24 mouse cellular contexts compared by ENCODE assay signal in genomic region chr2:74611406-74611805, GRCm38 (mm10). TPM values are rescaled to one million over a fixed set of nuclear protein-coding genes. Genes with fewer than 3 reads are reported as not detected.
DNase-seq lines count a peak whose midpoint lies in the region; ATAC-seq and TF ChIP-seq lines count a peak whose summit lies in the region.
"Had no signal": no experiment of that assay in that cellular context is flagged by ENCODE, and none has a peak within 500 bp of the region (broad histone marks: within the 10 kb centered on the region; RNA-seq: fewer than 3 reads in every experiment).

No protein-coding gene starts in this region.

- H3K27me3 ChIP-seq in forebrain, embryonic 14.5 days (replicated peaks; ENCODE audit: control insufficient read depth, insufficient read depth, low read length) = no peaks in the 10 kb centered on the region
- H3K27me3 ChIP-seq in forebrain, embryonic 13.5 days = no peaks in the 10 kb centered on the region
- H3K27me3 ChIP-seq in midbrain, embryonic 11.5 days (ENCODE audit: control insufficient read depth, insufficient read depth, low read length) = no peaks in the 10 kb centered on the region
- H3K27me3 ChIP-seq: CH12.LX had no signal

- no peak overlapping the region for H3K27ac ChIP-seq in forebrain, embryonic 14.5 days (ENCODE audit: low read depth, low read length)
- H3K27ac ChIP-seq in forebrain, embryonic 13.5 days = no peak overlapping the region
- no peak overlapping the region for H3K27ac ChIP-seq in midbrain, embryonic 11.5 days (ENCODE audit: low read depth, low read length)

- H3K9ac ChIP-seq in forebrain, embryonic 14.5 days (ENCODE audit: low read length) = no peak overlapping the region
- H3K9ac ChIP-seq in forebrain, embryonic 13.5 days = no peak overlapping the region
- H3K9ac ChIP-seq in midbrain, embryonic 11.5 days (ENCODE audit: low read length) = no peak overlapping the region

- H3K4me3 ChIP-seq in forebrain, embryonic 14.5 days (ENCODE audit: low read depth, low read length) = no peak overlapping the region
- no peak overlapping the region for H3K4me3 ChIP-seq in forebrain, embryonic 13.5 days
- no peak overlapping the region for H3K4me3 ChIP-seq in midbrain, embryonic 11.5 days (ENCODE audit: low read depth, low read length)

- WGBS in forebrain, embryonic 14.5 days = 70% methylated on average over 4 of the region's 4 CpGs
- 80% methylated on average over 4 of the region's 4 CpGs for WGBS in forebrain, embryonic 13.5 days
- 88% methylated on average over 4 of the region's 4 CpGs for WGBS in midbrain, embryonic 11.5 days

- ATAC-seq in forebrain, embryonic 14.5 days = no peak
- no peak for ATAC-seq in forebrain, embryonic 13.5 days
- ATAC-seq in midbrain, embryonic 11.5 days (ENCODE audit: low FRiP score) = no peak
- ATAC-seq: activated CD4-positive, CD25-positive, alpha-beta regulatory T cell, adult 4 months; CD4-positive, CD25-positive, alpha-beta regulatory T cell, adult 4 months; Patski had no signal

- peak; percentile 50 for DNase-seq in forebrain, embryonic 14.5 days (ENCODE audit: low spot score)
- peak; percentile 7 for DNase-seq in ZHBTc4 (ENCODE audit: low read depth, low spot score)
- DNase-seq in brain, embryonic 14.5 days (ENCODE audit: low read depth) = peak; percentile 56
- no peak for DNase-seq in midbrain, embryonic 11.5 days (ENCODE audit: low spot score, missing footprints)
- DNase-seq in kidney, postnatal 10 days = no peak
- DNase-seq: adrenal gland, adult 2 months; adrenal gland, adult 8-10 months; adrenal gland, postnatal 10 days; adrenal gland, postnatal 14 days; adrenal gland, postnatal 25 days; adrenal gland, postnatal 36 days; B cell, adult 2 months; cerebellum, adult 11 months; cerebellum, adult 11-12 months; cerebellum, adult 18-20 months; cerebellum, adult 2 months; cerebellum, adult 8-10 months had no signal

- no peaks in the 10 kb centered on the region for H3K9me3 ChIP-seq in forebrain, embryonic 14.5 days (replicated peaks; ENCODE audit: control insufficient read depth, low read length)
- no peaks in the 10 kb centered on the region for H3K9me3 ChIP-seq in forebrain, embryonic 13.5 days (replicated peaks)
- no peaks in the 10 kb centered on the region for H3K9me3 ChIP-seq in midbrain, embryonic 11.5 days (ENCODE audit: control insufficient read depth, low read length)
- H3K9me3 ChIP-seq: G1E had no signal

- no peaks in the 10 kb centered on the region for H3K4me1 ChIP-seq in forebrain, embryonic 14.5 days (ENCODE audit: control insufficient read depth, insufficient read depth, low read length)
- no peaks in the 10 kb centered on the region for H3K4me1 ChIP-seq in forebrain, embryonic 13.5 days
- no peaks in the 10 kb centered on the region for H3K4me1 ChIP-seq in midbrain, embryonic 11.5 days (ENCODE audit: control insufficient read depth, insufficient read depth, low read length)

- no peaks in the 10 kb centered on the region for H3K36me3 ChIP-seq in forebrain, embryonic 14.5 days (ENCODE audit: control insufficient read depth, insufficient read depth, low read length)
- H3K36me3 ChIP-seq in forebrain, embryonic 13.5 days (ENCODE audit: poor library complexity, severe bottlenecking) = no peaks in the 10 kb centered on the region
- no peaks in the 10 kb centered on the region for H3K36me3 ChIP-seq in midbrain, embryonic 11.5 days (ENCODE audit: control insufficient read depth, insufficient read depth, low read length)
- H3K36me3 ChIP-seq: G1E had no signal

- no peak for TF ChIP-seq CTCF in brain, embryonic 14.5 days (IDR thresholded peaks at IDR 0.05; ENCODE audit: borderline replicate concordance, extremely low read depth, insufficient read depth, insufficient read length)

- no peak for TF ChIP-seq POLR2A in brain, embryonic 14.5 days (IDR thresholded peaks at IDR 0.05; ENCODE audit: borderline replicate concordance, extremely low read depth, insufficient read depth, insufficient read length, poor library complexity, severe bottlenecking)

- H3K4me2 ChIP-seq in forebrain, embryonic 14.5 days (ENCODE audit: low read length) = no peak overlapping the region
- H3K4me2 ChIP-seq in forebrain, embryonic 13.5 days = no peak overlapping the region
- H3K4me2 ChIP-seq in midbrain, embryonic 11.5 days = no peak overlapping the region

RNA-seq across cellular contexts. Expression of gene Lnpk, which starts 32.2 kb away (rescaled TPM):
- polyA plus RNA-seq in forebrain, embryonic 14.5 days (2014; fragmentation: Nextera tagmentation; extraction: Ambion mirVana) = 33.3 and 48.8 TPM in 2 replicates
- polyA plus RNA-seq in forebrain, embryonic 13.5 days (2015; fragmentation: Nextera tagmentation; extraction: Ambion mirVana) = 50.3 and 54.0 TPM in 2 replicates
- 29.8 and 32.9 TPM in 2 replicates for polyA plus RNA-seq in brain, embryonic 14.5 days (2012; rRNA removed)
- 56.2 and 58.4 TPM in 2 replicates for polyA plus RNA-seq in midbrain, embryonic 11.5 days (2014; fragmentation: Nextera tagmentation; extraction: Ambion mirVana)

RNA-seq across cellular contexts. Expression of gene Evx2, which starts 48.0 kb away (rescaled TPM):
- not detected in 2 replicates for polyA plus RNA-seq in forebrain, embryonic 14.5 days (2014; fragmentation: Nextera tagmentation; extraction: Ambion mirVana)
- polyA plus RNA-seq in forebrain, embryonic 13.5 days (2015; fragmentation: Nextera tagmentation; extraction: Ambion mirVana) = not detected in 2 replicates
- 1.7 and 4.6 TPM in 2 replicates for polyA plus RNA-seq in brain, embryonic 14.5 days (2012; rRNA removed)
- polyA plus RNA-seq in midbrain, embryonic 11.5 days (2014; fragmentation: Nextera tagmentation; extraction: Ambion mirVana) = 1.5 and 1.9 TPM in 2 replicates
- polyA plus RNA-seq: activated CD4-positive, CD25-positive, alpha-beta regulatory T cell, adult 4 months; adrenal gland, adult 2 months; C2C12; CD4-positive, CD25-positive, alpha-beta regulatory T cell, adult 4 months; G1E; Patski had no signal

RNA-seq across cellular contexts. Expression of gene Hoxd13, which starts 56.7 kb away (rescaled TPM):
- not detected in 2 replicates for polyA plus RNA-seq in forebrain, embryonic 14.5 days (2014; fragmentation: Nextera tagmentation; extraction: Ambion mirVana)
- polyA plus RNA-seq in forebrain, embryonic 13.5 days (2015; fragmentation: Nextera tagmentation; extraction: Ambion mirVana) = not detected in 2 replicates
- 0.16 and 0.25 TPM in 2 replicates for polyA plus RNA-seq in brain, embryonic 14.5 days (2012; rRNA removed)
- not detected in 2 replicates for polyA plus RNA-seq in midbrain, embryonic 11.5 days (2014; fragmentation: Nextera tagmentation; extraction: Ambion mirVana)
- polyA plus RNA-seq: activated CD4-positive, CD25-positive, alpha-beta regulatory T cell, adult 4 months; adrenal gland, adult 2 months; C2C12; CD4-positive, CD25-positive, alpha-beta regulatory T cell, adult 4 months; G1E; Patski had no signal

Comparison
In these comparisons a context has a peak if more than half of its experiments do, and no peak if none do; other contexts are left out.
1. DNase-seq: peak in forebrain, embryonic 14.5 days (single experiment), ZHBTc4 (single experiment) and brain, embryonic 14.5 days (single experiment); none in midbrain, embryonic 11.5 days (single experiment) and kidney, postnatal 10 days (single experiment).